Mouse (Mus musculus) heart, embryonic 16.5 days (tissue): Measurements from ENCODE around the gene Zfp184. TPM values are rescaled to one million over a fixed set of nuclear protein-coding genes. Genes with fewer than 3 reads are reported as not detected.
A peak's percentile ranks its signal among the peaks of the same experiment; 100 is the strongest.
"Not testable (repeated sequence)": the region's sequence is repeated elsewhere in the genome, so short reads cannot be mapped to it uniquely, and the experiment has no call there.

ENCODE experiments used
- ATAC-seq: fragments of 200-750 bp; cut with Nextera tagmentation; replicated peaks from 2 replicates; pipeline ENCODE4 v1.8.0; 2017; ENCODE audit warnings: moderate number of reproducible peaks; ENCODE audit not compliant: insufficient read depth, low FRiP score; ENCODE audit errors: extremely low read depth
- H3K27ac ChIP-seq: fragments of 300-500 bp; sonication (generic); 2 replicates; pipeline ENCODE4 v1.5.1; 2014; ENCODE audit warnings: mild to moderate bottlenecking, low read length, control low read depth, moderate library complexity
- H3K27me3 ChIP-seq: fragments of 300-500 bp; sonication (generic); 2 replicates; pipeline ENCODE4 v1.6.1; 2014; ENCODE audit warnings: low read length, mixed read lengths; ENCODE audit not compliant: control insufficient read depth, insufficient read depth
- H3K36me3 ChIP-seq: fragments of 300-500 bp; sonication (generic); 2 replicates; pipeline ENCODE4 v1.6.1; 2014; ENCODE audit not compliant: control insufficient read depth, insufficient read depth
- H3K4me1 ChIP-seq: fragments of 300-500 bp; sonication (generic); 2 replicates; pipeline ENCODE4 v1.6.1; 2014; ENCODE audit warnings: low read length, mixed read lengths; ENCODE audit not compliant: control insufficient read depth, insufficient read depth
- H3K4me2 ChIP-seq: fragments of 300-500 bp; sonication (generic); 2 replicates; pipeline ENCODE4 v1.6.1; 2014; ENCODE audit warnings: low read depth, mild to moderate bottlenecking, control low read depth, low read length
- H3K4me3 ChIP-seq: fragments of 300-500 bp; sonication (generic); 2 replicates; pipeline ENCODE4 v1.5.1; 2014; ENCODE audit warnings: mild to moderate bottlenecking, control low read depth, low read length
- H3K9ac ChIP-seq: fragments of 300-500 bp; sonication (generic); 2 replicates; pipeline ENCODE4 v1.6.1; 2014; ENCODE audit warnings: low read length, control low read depth
- H3K9me3 ChIP-seq: fragments of 300-500 bp; sonication (generic); replicated peaks from 2 replicates; pipeline ENCODE4 v1.6.1; 2016; ENCODE audit warnings: low read length; ENCODE audit not compliant: control insufficient read depth
- WGBS: fragments of 180-500 bp; shearing (Covaris S2); extraction: QIAGEN DNeasy Blood & Tissue Kit; methylation state at CpG from one replicate; pipeline ENCODE4 v1.1.7; 2014; 5-methylcytosine and 5-hydroxymethylcytosine counted together
- polyA plus RNA-seq: library from polyadenylated mRNA; unstranded; fragments of >200 nt; fragmentation: Nextera tagmentation; extraction: Ambion mirVana; gene quantifications from 2 replicates; pipeline ENCODE4 v1.2.1, GENCODE M21; 2015

Zfp184 gene
- polyA plus RNA-seq, 1 experiment from 2014 or later = 2.9 TPM

DNA sequence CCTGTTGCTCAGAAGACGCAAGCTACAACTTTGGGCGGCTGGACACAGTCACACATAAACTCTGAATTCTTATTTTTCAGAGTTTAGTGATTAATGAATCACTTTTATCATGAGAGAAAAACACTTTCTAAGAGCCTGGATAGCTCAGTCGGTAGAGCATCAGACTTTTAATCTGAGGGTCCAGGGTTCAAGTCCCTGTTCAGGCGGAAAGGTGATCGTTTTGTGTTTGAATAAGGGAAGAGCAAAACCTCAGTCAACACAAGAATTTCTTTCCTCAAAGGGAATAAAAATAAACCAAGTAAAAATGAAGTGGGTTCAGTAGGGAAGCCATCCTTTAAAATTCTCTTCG lies 37.1 kb upstream of the Zfp184 start:
- not testable (repeated sequence) for ATAC-seq

DNA sequence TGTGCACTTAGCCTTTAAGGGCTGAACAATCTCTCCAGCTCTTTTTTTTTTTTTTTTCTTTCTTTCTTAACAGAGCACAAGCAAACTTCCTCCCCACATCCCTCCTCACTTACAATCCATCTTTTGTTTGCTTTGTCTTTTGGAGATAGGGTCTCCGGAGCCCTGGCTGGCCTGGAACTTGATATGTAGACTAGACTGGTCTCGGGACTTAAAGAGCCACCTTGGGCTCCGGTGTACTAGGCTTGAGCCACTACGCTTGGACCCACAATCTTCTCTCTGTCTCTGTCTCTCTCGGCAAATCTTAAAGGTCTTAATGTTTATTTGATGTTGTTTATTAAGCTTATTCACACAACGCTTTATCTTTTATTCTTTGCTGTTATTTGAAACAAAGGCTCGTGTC lies 34.2 kb upstream of the Zfp184 start:
- Histone ChIP-seq H3K27me3 (peaks cover 4% of the 10 kb centered on the region; the same call in 1 of the 2 replicates), H3K4me2 (peak overlapping the region; percentile 38; the same call in 1 of the 2 replicates), H3K9me3 (no peaks in the 10 kb centered on the region), H3K36me3 (no peaks in the 10 kb centered on the region), H3K27ac (no peak overlapping the region), H3K9ac (no peak overlapping the region), H3K4me3 (peak overlapping the region; percentile 22; the same call in 1 of the 2 replicates), H3K4me1 (no peaks in the 10 kb centered on the region)
- ATAC-seq = no peak
- 13% methylated on average over 7 of the region's 7 CpGs for WGBS

More for the DNA sequence above, 37.1 kb upstream of the Zfp184 start:
- not testable (repeated sequence) for H3K9me3 ChIP-seq, H3K36me3 ChIP-seq, H3K4me3 ChIP-seq, H3K27ac ChIP-seq, H3K9ac ChIP-seq, H3K4me1 ChIP-seq, H3K27me3 ChIP-seq
- peak overlapping the region; percentile 27 for H3K4me2 ChIP-seq
- 39% methylated on average over 6 of the region's 6 CpGs for WGBS

DNA sequence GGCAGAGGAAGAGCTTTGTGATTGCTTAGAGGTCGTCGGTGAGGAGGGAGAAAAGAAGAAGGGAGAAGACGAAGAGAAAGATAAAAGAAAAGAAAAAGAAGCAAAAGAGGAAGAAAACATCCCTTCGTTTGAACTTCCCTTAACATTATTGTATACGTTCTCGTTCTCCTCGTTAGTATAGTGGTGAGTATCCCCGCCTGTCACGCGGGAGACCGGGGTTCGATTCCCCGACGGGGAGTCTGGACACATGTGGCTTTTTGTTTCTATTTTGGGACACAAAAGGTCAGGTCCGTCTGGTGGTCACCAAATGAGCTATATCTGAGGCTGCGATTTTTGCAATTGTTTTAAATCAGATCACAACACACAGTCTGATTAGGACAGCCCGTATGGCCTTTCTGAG lies 33.7 kb upstream of the Zfp184 start:
- ATAC-seq = no peak
- H3K4me2 ChIP-seq = peak overlapping the region; percentile 38; the same call in 1 of the 2 replicates
- H3K27me3 ChIP-seq = peaks cover 7% of the 10 kb centered on the region; the same call in 1 of the 2 replicates
- WGBS = 8% methylated on average over 17 of the region's 17 CpGs
- no peak overlapping the region for H3K9ac ChIP-seq
- no peaks in the 10 kb centered on the region for H3K9me3 ChIP-seq
- H3K27ac ChIP-seq = no peak overlapping the region
- no peaks in the 10 kb centered on the region for H3K36me3 ChIP-seq
- H3K4me1 ChIP-seq = no peaks in the 10 kb centered on the region
- peak overlapping the region; percentile 22; the same call in 1 of the 2 replicates for H3K4me3 ChIP-seq

DNA sequence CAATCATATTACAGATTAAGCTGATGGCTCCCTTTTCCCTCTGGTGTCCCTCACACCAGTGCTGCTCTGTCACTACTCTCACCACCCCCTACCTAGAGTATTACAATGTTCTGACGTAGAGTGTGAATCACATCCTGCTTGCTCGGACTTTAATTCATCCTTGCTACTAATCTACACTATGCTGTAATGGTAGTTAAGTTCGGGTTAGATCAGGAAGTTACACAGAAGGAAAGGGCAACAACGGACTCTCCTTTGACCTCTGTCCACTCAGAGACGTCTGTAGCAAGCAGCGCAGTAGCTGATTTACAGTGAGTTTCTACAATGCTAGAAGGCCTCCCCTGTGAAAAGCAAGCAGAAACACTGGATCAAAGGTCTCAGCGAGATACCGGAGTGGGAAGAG lies 31.0 kb upstream of the Zfp184 start:
- 0 out of 2 replicates have a peak overlapping the region, but pooled peaks have one; percentile 20 for H3K9ac ChIP-seq
- H3K4me2 ChIP-seq = peak overlapping the region; percentile 53
- H3K27ac ChIP-seq = no peak overlapping the region
- H3K36me3 ChIP-seq = no peaks in the 10 kb centered on the region
- WGBS = 20% methylated on average over 8 of the region's 8 CpGs
- H3K4me3 ChIP-seq = peak overlapping the region; percentile 30
- no peak for ATAC-seq
- H3K9me3 ChIP-seq = no peaks in the 10 kb centered on the region
- peaks cover 7% of the 10 kb centered on the region; the same call in 1 of the 2 replicates for H3K27me3 ChIP-seq
- H3K4me1 ChIP-seq = peaks cover 3% of the 10 kb centered on the region; the same call in 1 of the 2 replicates

DNA sequence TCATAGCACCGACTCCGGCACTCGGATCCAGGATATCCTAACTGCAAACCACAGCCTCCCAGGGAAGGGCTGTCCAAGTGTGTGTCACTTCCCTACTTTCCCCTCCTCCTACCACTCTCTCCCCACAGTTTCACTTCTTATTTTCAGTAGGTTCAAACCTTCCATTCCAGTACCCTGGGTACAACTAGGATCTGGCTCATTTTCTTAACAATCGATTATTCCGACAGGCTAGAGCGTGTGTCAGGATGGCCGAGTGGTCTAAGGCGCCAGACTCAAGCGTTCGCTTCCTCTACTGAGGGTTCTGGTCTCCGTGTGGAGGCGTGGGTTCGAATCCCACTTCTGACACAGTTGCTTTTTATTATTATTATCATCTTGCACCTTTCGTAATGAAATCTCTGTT lies 30.3 kb upstream of the Zfp184 start:
- Histone ChIP-seq H3K36me3 (no peaks in the 10 kb centered on the region), H3K27me3 (peaks cover 7% of the 10 kb centered on the region; the same call in 1 of the 2 replicates), H3K9me3 (no peaks in the 10 kb centered on the region), H3K4me3 (peak overlapping the region; percentile 30), H3K4me1 (peaks cover 3% of the 10 kb centered on the region; the same call in 1 of the 2 replicates), H3K4me2 (peak overlapping the region; percentile 53), H3K27ac (no peak overlapping the region), H3K9ac (no peak overlapping the region)
- peak; percentile 56; the same call in 1 of the 2 replicates for ATAC-seq
- WGBS = 9% methylated on average over 14 of the region's 14 CpGs

DNA sequence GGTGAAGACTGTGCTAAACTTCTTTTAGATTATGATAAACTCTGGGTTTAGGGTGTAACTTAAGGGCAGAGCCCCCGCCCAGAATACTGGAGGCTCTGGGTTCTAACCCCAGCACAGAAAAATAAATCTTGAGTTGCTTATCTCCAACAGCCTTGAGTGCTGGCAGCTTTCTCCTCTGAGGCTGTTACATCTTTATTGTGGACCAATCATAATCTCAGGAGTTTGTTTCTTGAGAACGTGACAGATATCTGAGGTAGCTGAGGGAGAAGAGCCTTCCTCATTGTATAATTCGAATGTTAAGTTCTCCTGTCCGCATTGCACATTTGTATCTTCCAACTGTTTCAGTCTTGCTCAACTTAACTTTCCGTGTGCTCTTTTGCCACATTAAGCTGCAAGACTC lies 29.4 kb upstream of the Zfp184 start:
- 59% methylated on average over 5 of the region's 5 CpGs for WGBS
- Histone ChIP-seq H3K4me3 (no peak overlapping the region), H3K4me1 (peaks cover 3% of the 10 kb centered on the region; the same call in 1 of the 2 replicates), H3K36me3 (no peaks in the 10 kb centered on the region), H3K27ac (no peak overlapping the region), H3K9me3 (no peaks in the 10 kb centered on the region), H3K27me3 (peaks cover 7% of the 10 kb centered on the region; the same call in 1 of the 2 replicates), H3K9ac (no peak overlapping the region), H3K4me2 (no peak overlapping the region)
- no peak for ATAC-seq

DNA sequence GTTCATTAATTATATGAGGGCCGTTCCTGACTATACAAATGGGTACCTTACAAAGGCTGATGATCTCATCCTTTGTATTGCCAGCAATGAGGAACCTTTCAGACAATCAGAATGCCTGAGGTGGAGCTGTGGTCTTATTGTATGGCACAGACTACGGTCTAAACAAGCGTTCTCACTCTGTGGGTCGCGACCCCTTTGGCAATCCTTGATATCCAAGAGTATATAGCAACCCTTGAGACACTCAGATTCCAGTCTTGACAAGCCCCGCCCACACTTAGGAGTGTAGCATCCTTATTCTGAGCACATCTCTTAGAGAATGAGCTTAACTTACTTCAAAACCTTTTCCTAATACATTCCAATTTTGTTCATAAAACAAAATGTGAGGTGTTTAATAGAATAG lies 28.8 kb upstream of the Zfp184 start:
- H3K4me3 ChIP-seq = no peak overlapping the region
- no peaks in the 10 kb centered on the region for H3K9me3 ChIP-seq
- H3K9ac ChIP-seq = no peak overlapping the region
- no peak overlapping the region for H3K4me2 ChIP-seq
- WGBS = 54% methylated on average over 6 of the region's 6 CpGs
- peaks cover 3% of the 10 kb centered on the region; the same call in 1 of the 2 replicates for H3K4me1 ChIP-seq
- H3K27me3 ChIP-seq = peaks cover 7% of the 10 kb centered on the region; the same call in 1 of the 2 replicates
- no peak overlapping the region for H3K27ac ChIP-seq
- no peaks in the 10 kb centered on the region for H3K36me3 ChIP-seq
- ATAC-seq = no peak

DNA sequence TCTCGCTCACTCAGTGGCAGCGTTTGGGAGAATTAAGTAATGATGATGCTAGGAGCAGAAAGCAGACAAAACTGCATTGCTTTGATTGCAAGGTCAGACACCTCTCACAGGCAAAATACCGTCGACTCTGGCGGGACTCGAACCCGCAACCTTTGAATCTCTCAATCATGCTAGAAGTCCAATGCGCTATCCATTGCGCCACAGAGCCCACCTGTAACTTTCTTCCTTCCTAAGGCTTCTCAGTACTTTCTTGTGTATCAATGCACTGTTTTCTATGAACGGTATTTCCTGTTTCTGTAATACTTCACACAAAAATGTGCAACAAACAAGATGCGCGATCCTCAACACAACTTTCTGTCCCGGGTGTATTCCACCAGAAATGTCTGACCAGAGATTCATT lies 27.9 kb upstream of the Zfp184 start:
- peak overlapping the region; percentile 93 for H3K4me2 ChIP-seq
- H3K4me1 ChIP-seq = peaks cover 3% of the 10 kb centered on the region; the same call in 1 of the 2 replicates
- H3K27me3 ChIP-seq = peaks cover 7% of the 10 kb centered on the region; the same call in 1 of the 2 replicates
- no peaks in the 10 kb centered on the region for H3K9me3 ChIP-seq
- peak overlapping the region; percentile 65; the same call in 1 of the 2 replicates for H3K4me3 ChIP-seq
- H3K36me3 ChIP-seq = no peaks in the 10 kb centered on the region
- 12% methylated on average over 13 of the region's 13 CpGs for WGBS
- ATAC-seq = no peak
- no peak overlapping the region for H3K9ac ChIP-seq
- no peak overlapping the region for H3K27ac ChIP-seq

DNA sequence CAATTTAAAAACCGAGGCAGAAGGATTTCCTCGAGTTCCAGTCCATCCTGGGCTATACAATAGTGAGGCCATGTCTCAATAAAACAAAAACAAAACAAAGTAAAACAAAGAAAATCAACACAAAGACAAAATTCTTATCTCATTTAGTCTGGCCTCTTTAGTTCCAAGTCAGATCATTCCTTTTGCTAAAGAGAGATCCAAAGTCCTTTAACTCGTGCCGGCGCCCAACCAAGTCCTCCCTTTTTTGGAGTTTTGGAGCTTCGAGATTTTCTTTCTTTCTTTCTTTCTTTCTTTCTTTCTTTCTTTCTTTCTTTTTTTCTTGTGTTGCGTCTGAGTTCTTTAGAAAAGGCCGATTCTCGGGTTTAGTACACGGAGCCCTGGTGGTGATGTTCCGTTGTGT lies 27.4 kb upstream of the Zfp184 start:
- Histone ChIP-seq H3K4me3 (peak overlapping the region; percentile 65), H3K9me3 (no peaks in the 10 kb centered on the region), H3K27ac (no peak overlapping the region), H3K9ac (no peak overlapping the region), H3K4me2 (peak overlapping the region; percentile 93), H3K4me1 (peaks cover 3% of the 10 kb centered on the region; the same call in 1 of the 2 replicates), H3K36me3 (no peaks in the 10 kb centered on the region), H3K27me3 (peaks cover 7% of the 10 kb centered on the region; the same call in 1 of the 2 replicates)
- no peak for ATAC-seq
- 5% methylated on average over 11 of the region's 11 CpGs for WGBS
